Mouse (Mus musculus): ENCODE measurements at regions not wholly inside any gene's neighbourhood (a gene's known extent, or its start where the extent isn't known, plus 50 kb on each side); places are given as distances from the start of the nearest gene placed in this dataset.

GRCm38 (mm10) chr15:62524135-62524534 lies 1320.8 kb downstream of the Gsdmc2 start:
- TF ChIP-seq GATA4 (IDR thresholded peaks at IDR 0.05; ENCODE audit: insufficient replicate concordance, low read length), result no peak

DNA sequence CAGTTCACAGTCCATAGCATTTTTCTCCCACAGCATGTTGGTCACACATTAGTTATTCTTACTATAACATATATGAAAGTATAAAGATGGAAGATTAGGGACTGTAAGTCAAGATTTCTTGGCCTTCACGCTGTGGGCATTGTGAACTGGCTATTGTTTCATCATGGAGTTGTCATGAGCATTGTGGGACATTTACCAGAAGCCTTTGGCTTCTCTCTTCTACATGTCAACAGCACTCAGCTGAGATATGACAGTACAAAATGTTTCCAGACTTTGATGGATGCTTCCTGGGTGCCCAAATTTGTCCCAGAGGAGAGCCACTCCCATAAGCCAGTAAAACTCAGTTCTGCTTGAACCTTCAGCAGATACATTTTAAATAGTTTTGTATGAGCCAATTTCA lies 1331.5 kb downstream of the Gsdmc2 start:
- TF ChIP-seq GATA4 (IDR thresholded peaks at IDR 0.05; ENCODE audit: insufficient replicate concordance, low read length), result no peak

- TF ChIP-seq GATA4 (IDR thresholded peaks at IDR 0.05; ENCODE audit: insufficient replicate concordance, low read length), result no peak
Observed at GRCm38 (mm10) chr15:62511461-62511860, 1333.5 kb downstream of the Gsdmc2 start.

DNA sequence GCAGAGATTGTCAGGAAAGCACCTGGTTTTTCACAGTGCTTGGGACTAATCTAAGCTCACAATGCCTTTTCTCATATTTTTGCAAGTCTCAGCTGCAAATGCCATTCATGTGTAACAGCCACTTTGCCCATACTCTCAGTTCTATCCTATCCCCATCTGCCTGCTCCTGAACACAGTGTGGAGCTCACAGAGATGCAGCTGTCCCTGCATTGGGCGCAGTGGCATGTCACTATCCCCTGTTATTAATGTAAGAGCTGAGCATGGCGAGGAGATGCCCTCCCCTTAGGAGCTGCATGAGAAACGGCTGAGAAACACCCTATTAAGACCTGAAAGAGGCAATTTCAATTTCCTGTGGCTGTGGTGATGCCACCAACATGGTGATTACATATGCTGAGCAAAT lies 1341.1 kb downstream of the Gsdmc2 start:
- TF ChIP-seq GATA4 (IDR thresholded peaks at IDR 0.05; ENCODE audit: insufficient replicate concordance, low read length), result no peak

GRCm38 (mm10) chr15:62500966-62501365 lies 1344.0 kb downstream of the Gsdmc2 start:
- no peak for TF ChIP-seq GATA4 (IDR thresholded peaks at IDR 0.05; ENCODE audit: insufficient replicate concordance, low read length)

GRCm38 (mm10) chr15:62500522-62500921 lies 1344.5 kb downstream of the Gsdmc2 start:
- TF ChIP-seq GATA4 (IDR thresholded peaks at IDR 0.05; ENCODE audit: insufficient replicate concordance, low read length), result no peak

DNA sequence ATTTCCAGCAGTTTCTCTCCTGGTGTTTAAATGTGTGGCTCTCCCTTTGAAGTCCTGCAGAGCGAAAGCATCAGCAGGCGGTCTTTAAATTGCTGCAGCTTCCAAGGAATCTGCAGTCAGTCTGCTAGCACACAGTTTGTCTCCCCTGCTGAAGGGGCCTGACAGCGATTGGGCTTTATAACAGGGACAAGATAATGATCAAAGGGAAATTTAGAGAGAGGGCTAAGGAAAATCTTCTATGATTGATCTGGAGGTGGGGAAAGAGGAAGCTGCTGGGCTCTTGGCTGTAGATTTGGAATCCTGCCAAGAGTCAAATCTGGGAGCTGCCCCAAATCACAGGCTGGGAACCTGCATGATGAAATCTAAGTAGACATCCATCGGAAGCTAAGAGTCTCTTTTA lies 1348.8 kb downstream of the Gsdmc2 start:
- TF ChIP-seq GATA4 (IDR thresholded peaks at IDR 0.05; ENCODE audit: insufficient replicate concordance, low read length), result no peak

DNA sequence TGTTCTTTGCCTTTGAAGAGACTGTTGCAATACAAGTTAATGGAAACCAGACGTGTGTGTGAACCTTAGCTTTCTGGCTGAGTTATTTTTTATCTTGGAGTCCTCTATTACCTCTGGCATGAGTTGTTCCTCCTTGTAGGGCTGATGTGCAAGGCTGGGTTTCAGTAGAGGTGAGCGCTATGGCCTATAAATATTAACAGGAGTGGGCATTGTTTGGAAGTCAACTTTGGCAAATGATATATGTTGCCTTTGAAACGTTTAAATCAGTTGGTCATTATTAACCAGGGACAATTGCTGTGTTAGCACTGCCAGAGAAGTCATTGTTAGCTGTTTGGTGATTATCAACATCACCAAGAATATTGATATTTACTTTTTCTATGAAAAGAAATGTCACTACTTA lies 1352.6 kb downstream of the Gsdmc2 start:
- TF ChIP-seq GATA4 (IDR thresholded peaks at IDR 0.05; ENCODE audit: insufficient replicate concordance, low read length), result no peak

- no peak for TF ChIP-seq GATA4 (IDR thresholded peaks at IDR 0.05; ENCODE audit: insufficient replicate concordance, low read length)
Observed at GRCm38 (mm10) chr15:62490548-62490947, 1354.4 kb downstream of the Gsdmc2 start.

GRCm38 (mm10) chr15:62486540-62486939 lies 1358.4 kb downstream of the Gsdmc2 start:
- TF ChIP-seq GATA4 (IDR thresholded peaks at IDR 0.05; ENCODE audit: insufficient replicate concordance, low read length), result no peak

- no peak for TF ChIP-seq GATA4 (IDR thresholded peaks at IDR 0.05; ENCODE audit: insufficient replicate concordance, low read length)
Observed at GRCm38 (mm10) chr15:62484350-62484749, 1360.6 kb downstream of the Gsdmc2 start.

DNA sequence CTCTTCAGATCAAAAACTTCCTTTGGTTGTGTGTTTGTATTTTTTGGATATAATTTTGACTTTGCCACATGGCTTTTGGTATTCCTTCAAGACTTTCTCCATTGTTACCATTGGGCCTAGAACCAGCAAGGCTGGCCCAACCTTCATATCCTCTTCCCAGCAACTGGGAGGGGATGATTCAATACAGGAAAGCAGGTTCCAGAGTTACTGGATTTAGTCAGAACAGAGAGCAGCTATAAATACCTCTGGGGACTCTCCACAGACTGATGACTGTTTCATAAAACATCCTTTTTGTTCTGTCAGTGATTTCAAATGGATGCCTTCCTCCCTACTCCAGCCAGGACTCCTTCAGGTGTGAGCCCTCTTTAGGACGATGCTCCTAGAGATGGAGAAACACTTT lies 1361.4 kb downstream of the Gsdmc2 start:
- TF ChIP-seq GATA4 (IDR thresholded peaks at IDR 0.05; ENCODE audit: insufficient replicate concordance, low read length), result no peak

GRCm38 (mm10) chr15:62482357-62482756 lies 1362.6 kb downstream of the Gsdmc2 start:
- TF ChIP-seq GATA4 (IDR thresholded peaks at IDR 0.05; ENCODE audit: insufficient replicate concordance, low read length), result no peak

DNA sequence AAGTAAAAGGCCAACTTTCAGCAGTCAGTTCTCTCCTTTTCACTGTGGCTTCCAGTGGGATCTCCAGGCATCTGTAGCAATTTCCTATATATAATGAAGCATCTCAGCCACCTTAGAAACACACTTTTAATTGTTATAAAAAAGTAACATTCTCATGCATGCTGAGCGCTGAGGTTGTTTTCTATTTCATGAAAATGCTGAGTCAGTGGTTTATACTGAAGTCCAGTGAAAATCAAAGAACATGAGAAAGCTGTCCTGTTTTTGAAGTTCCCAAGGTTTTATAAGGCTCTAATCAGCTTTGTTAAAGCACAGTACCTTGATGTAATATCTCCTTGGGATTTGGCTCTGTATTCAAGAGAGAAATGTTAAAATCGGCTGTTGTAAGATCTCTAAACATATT lies 1367.2 kb downstream of the Gsdmc2 start:
- no peak for TF ChIP-seq GATA4 (IDR thresholded peaks at IDR 0.05; ENCODE audit: insufficient replicate concordance, low read length)

- TF ChIP-seq GATA4 (IDR thresholded peaks at IDR 0.05; ENCODE audit: insufficient replicate concordance, low read length), result no peak
Observed at GRCm38 (mm10) chr15:62476452-62476851, 1368.5 kb downstream of the Gsdmc2 start.

DNA sequence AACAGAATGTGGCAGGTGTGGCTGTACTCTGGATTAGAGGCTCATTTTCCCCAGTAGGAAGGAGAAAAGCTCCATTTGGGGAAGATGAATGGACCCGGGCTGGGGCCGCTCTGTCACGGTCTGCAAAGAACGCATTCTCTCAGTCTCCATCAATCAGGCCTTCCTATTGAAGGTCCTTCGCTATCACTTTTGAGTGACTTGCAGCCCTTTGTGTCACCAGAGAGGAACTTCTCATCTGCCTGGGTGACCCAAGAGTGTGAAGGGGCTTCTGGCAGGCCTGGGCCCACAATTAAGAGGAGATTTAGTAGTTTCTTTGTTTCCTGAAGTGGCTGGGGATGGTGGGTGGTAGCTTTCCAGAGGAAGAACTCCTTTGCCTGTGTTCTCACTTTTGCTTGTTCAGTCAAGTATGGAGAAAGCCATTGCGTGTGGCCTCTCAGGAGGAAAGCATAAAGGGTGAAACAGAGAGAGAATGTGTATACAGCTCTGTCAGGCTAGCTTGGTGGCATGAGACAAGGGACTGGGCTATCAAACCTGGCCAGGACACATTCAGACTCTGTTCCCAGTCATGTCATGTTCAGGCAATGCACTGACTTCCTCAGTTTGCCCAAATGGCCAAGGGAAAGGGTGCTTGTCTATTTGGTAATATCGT lies 1374.2 kb downstream of the Gsdmc2 start:
- TF ChIP-seq GATA4 (IDR thresholded peaks at IDR 0.05; ENCODE audit: insufficient replicate concordance, low read length), result no peak

DNA sequence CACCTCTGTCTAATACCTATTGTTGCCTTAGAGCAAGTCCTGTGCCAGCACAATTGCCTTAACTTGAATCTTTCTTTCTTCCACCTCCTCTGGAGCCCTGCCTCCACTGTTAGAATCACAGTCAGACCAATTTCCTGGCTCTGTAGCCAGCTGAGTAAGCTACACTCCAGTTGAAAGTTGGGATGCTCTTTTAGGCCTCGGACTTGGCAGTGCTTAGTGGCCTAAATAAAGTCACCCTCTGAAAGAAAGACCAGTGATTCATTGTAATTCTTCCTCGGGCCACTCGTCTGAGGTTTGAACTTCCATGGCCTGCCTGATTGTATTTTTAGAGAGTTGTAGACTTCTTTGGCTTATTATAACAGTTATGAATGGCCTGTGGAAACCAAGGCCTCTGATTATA lies 1376.9 kb downstream of the Gsdmc2 start:
- TF ChIP-seq GATA4 (IDR thresholded peaks at IDR 0.05; ENCODE audit: insufficient replicate concordance, low read length), result no peak
